Mouse (Mus musculus) forebrain, embryonic 10.5 days (tissue): Measurements from ENCODE around the gene Phactr3. TPM values are rescaled to one million over a fixed set of nuclear protein-coding genes. Genes with fewer than 3 reads are reported as not detected.

Experiments
- DNase-seq: peaks from one replicate; pipeline ENCODE4 v3.0.0-alpha.2; 2017; ENCODE audit warnings: low spot score; ENCODE audit errors: extremely low spot score
- H3K27ac ChIP-seq: fragments of 300-500 bp; sonication (generic); 2 replicates; pipeline ENCODE4 v1.5.1; 2016; ENCODE audit warnings: mild to moderate bottlenecking
- H3K27me3 ChIP-seq: fragments of 300-500 bp; sonication (generic); 2 replicates; pipeline ENCODE4 v1.6.1; 2016; ENCODE audit warnings: mild to moderate bottlenecking; ENCODE audit not compliant: poor library complexity, severe bottlenecking
- H3K36me3 ChIP-seq: fragments of 300-500 bp; sonication (generic); replicated peaks from 2 replicates; pipeline ENCODE4 v1.6.1; 2016; ENCODE audit warnings: mild to moderate bottlenecking, moderate library complexity
- H3K4me1 ChIP-seq: fragments of 300-500 bp; sonication (generic); 2 replicates; pipeline ENCODE4 v1.6.1; 2016
- H3K4me3 ChIP-seq: fragments of 300-500 bp; sonication (generic); 2 replicates; pipeline ENCODE4 v1.5.1; 2016; ENCODE audit warnings: mild to moderate bottlenecking, moderate library complexity
- H3K9me3 ChIP-seq: fragments of 300-500 bp; sonication (generic); 2 replicates; pipeline ENCODE4 v1.6.1; 2016; ENCODE audit warnings: mild to moderate bottlenecking, moderate library complexity
- WGBS: fragments of 180-500 bp; shearing (Covaris S2); methylation state at CpG from one replicate; pipeline ENCODE4 v1.1.7; 2016; 5-methylcytosine and 5-hydroxymethylcytosine counted together
- polyA plus RNA-seq: library from polyadenylated mRNA; unstranded; fragments of >200 nt; fragmentation: Nextera tagmentation; extraction: Ambion mirVana; gene quantifications from 2 replicates; pipeline ENCODE4 v1.2.1, GENCODE M21; 2016

Phactr3 gene
- polyA plus RNA-seq, 1 experiment from 2014 or later = 4.9 TPM

- Histone ChIP-seq H3K4me1 (peaks cover 22% of the 10 kb centered on the region), H3K27ac (no peak overlapping the region), H3K9me3 (no peaks in the 10 kb centered on the region), H3K4me3 (no peak overlapping the region), H3K27me3 (peaks cover 10% of the 10 kb centered on the region), H3K36me3 (no peaks in the 10 kb centered on the region)
- peak; percentile 12 for DNase-seq
- 80% methylated on average over 8 of the region's 8 CpGs for WGBS
These were observed 6.7 kb downstream of the Phactr3 start for GRCm38 (mm10) chr2:178125427-178125826.

GRCm38 (mm10) chr2:178126041-178126820 lies 7.5 kb downstream of the Phactr3 start:
- H3K27me3 ChIP-seq = peaks cover 2% of the 10 kb centered on the region
- peaks cover 19% of the 10 kb centered on the region for H3K4me1 ChIP-seq
- H3K9me3 ChIP-seq = no peaks in the 10 kb centered on the region
- WGBS = 98% methylated on average over 7 of the region's 7 CpGs
- DNase-seq = peak; percentile 10
- H3K4me3 ChIP-seq = no peak overlapping the region
- H3K36me3 ChIP-seq = no peaks in the 10 kb centered on the region
- no peak overlapping the region for H3K27ac ChIP-seq

- no peak overlapping the region for H3K27ac ChIP-seq
- no peaks in the 10 kb centered on the region for H3K27me3 ChIP-seq
- no peaks in the 10 kb centered on the region for H3K9me3 ChIP-seq
- 79% methylated on average over 5 of the region's 5 CpGs for WGBS
- 0 out of 2 replicates have a peak, but pooled peaks cover under 1% of the 10 kb centered on the region for H3K4me1 ChIP-seq
- no peak overlapping the region for H3K4me3 ChIP-seq
- DNase-seq = no peak
- H3K36me3 ChIP-seq = no peaks in the 10 kb centered on the region
These were observed 9.8 kb downstream of the Phactr3 start for GRCm38 (mm10) chr2:178128594-178128993.

GRCm38 (mm10) chr2:178129161-178129560 lies 10.4 kb downstream of the Phactr3 start:
- Histone ChIP-seq H3K27ac (no peak overlapping the region), H3K4me3 (no peak overlapping the region), H3K4me1 (no peaks in the 10 kb centered on the region), H3K36me3 (no peaks in the 10 kb centered on the region), H3K9me3 (no peaks in the 10 kb centered on the region), H3K27me3 (no peaks in the 10 kb centered on the region)
- DNase-seq = no peak
- WGBS = 89% methylated on average over 4 of the region's 4 CpGs

- Histone ChIP-seq H3K9me3 (no peaks in the 10 kb centered on the region), H3K4me1 (no peaks in the 10 kb centered on the region), H3K4me3 (no peak overlapping the region), H3K27me3 (no peaks in the 10 kb centered on the region), H3K36me3 (no peaks in the 10 kb centered on the region), H3K27ac (no peak overlapping the region)
- no peak for DNase-seq
- 95% methylated on average over 2 of the region's 2 CpGs for WGBS
These were observed 10.9 kb downstream of the Phactr3 start for GRCm38 (mm10) chr2:178129676-178130075.

- no peak for DNase-seq
- Histone ChIP-seq H3K27ac (no peak overlapping the region), H3K36me3 (no peaks in the 10 kb centered on the region), H3K4me3 (no peak overlapping the region), H3K27me3 (no peaks in the 10 kb centered on the region), H3K9me3 (no peaks in the 10 kb centered on the region), H3K4me1 (no peaks in the 10 kb centered on the region)
- WGBS = 81% methylated on average over 5 of the region's 5 CpGs
These were observed 11.8 kb downstream of the Phactr3 start for GRCm38 (mm10) chr2:178130536-178130935.

GRCm38 (mm10) chr2:178131011-178131410 lies 12.2 kb downstream of the Phactr3 start:
- Histone ChIP-seq H3K9me3 (no peaks in the 10 kb centered on the region), H3K4me1 (no peaks in the 10 kb centered on the region), H3K4me3 (no peak overlapping the region), H3K36me3 (no peaks in the 10 kb centered on the region), H3K27ac (no peak overlapping the region), H3K27me3 (no peaks in the 10 kb centered on the region)
- DNase-seq = no peak
- 83% methylated on average over 5 of the region's 5 CpGs for WGBS

GRCm38 (mm10) chr2:178131606-178132365 lies 13.0 kb downstream of the Phactr3 start:
- H3K36me3 ChIP-seq = no peaks in the 10 kb centered on the region
- H3K9me3 ChIP-seq = no peaks in the 10 kb centered on the region
- 89% methylated on average over 5 of the region's 5 CpGs for WGBS
- no peaks in the 10 kb centered on the region for H3K4me1 ChIP-seq
- H3K27ac ChIP-seq = no peak overlapping the region
- H3K27me3 ChIP-seq = no peaks in the 10 kb centered on the region
- no peak for DNase-seq
- no peak overlapping the region for H3K4me3 ChIP-seq

GRCm38 (mm10) chr2:178135713-178136112 lies 16.9 kb downstream of the Phactr3 start:
- peaks cover 27% of the 10 kb centered on the region for H3K27me3 ChIP-seq
- H3K27ac ChIP-seq = no peak overlapping the region
- H3K9me3 ChIP-seq = no peaks in the 10 kb centered on the region
- WGBS = 51% methylated on average over 4 of the region's 4 CpGs
- H3K4me1 ChIP-seq = no peaks in the 10 kb centered on the region
- H3K36me3 ChIP-seq = no peaks in the 10 kb centered on the region
- H3K4me3 ChIP-seq = no peak overlapping the region
- no peak for DNase-seq

GRCm38 (mm10) chr2:178137518-178137917 lies 18.7 kb downstream of the Phactr3 start:
- Histone ChIP-seq H3K4me3 (no peak overlapping the region), H3K27ac (no peak overlapping the region), H3K36me3 (no peaks in the 10 kb centered on the region), H3K4me1 (peaks cover 15% of the 10 kb centered on the region), H3K27me3 (peaks cover 45% of the 10 kb centered on the region), H3K9me3 (no peaks in the 10 kb centered on the region)
- WGBS = 21% methylated on average over 3 of the region's 3 CpGs
- peak; percentile 55 for DNase-seq

GRCm38 (mm10) chr2:178141489-178141922 lies 22.7 kb downstream of the Phactr3 start:
- Histone ChIP-seq H3K27me3 (peaks cover 70% of the 10 kb centered on the region), H3K4me1 (peaks cover 27% of the 10 kb centered on the region), H3K9me3 (no peaks in the 10 kb centered on the region), H3K36me3 (no peaks in the 10 kb centered on the region), H3K4me3 (peak overlapping the region; percentile 62), H3K27ac (no peak overlapping the region)
- WGBS = 1% methylated on average over 10 of the region's 10 CpGs
- DNase-seq = peak; percentile 42

- DNase-seq = peak; percentile 30
- H3K27me3 ChIP-seq = peaks cover 70% of the 10 kb centered on the region
These were observed 23.7 kb downstream of the Phactr3 start for GRCm38 (mm10) chr2:178142291-178143023.

More at GRCm38 (mm10) chr2:178142291-178143023, 23.7 kb downstream of the Phactr3 start:
- Histone ChIP-seq H3K4me1 (peaks cover 27% of the 10 kb centered on the region), H3K36me3 (no peaks in the 10 kb centered on the region), H3K27ac (peak overlapping the region; percentile 86), H3K4me3 (peak overlapping the region; percentile 62), H3K9me3 (no peaks in the 10 kb centered on the region)
- WGBS = 11% methylated on average over 42 of the region's 42 CpGs
